Mouse (Mus musculus) embryonic fibroblast, embryonic 13.5 days (primary cell): Measurements from ENCODE around the gene Fbxw22. TPM values are rescaled to one million over a fixed set of nuclear protein-coding genes. Genes with fewer than 3 reads are reported as not detected.
"Not testable (repeated sequence)": the region's sequence is repeated elsewhere in the genome, so short reads cannot be mapped to it uniquely, and the experiment has no call there.

ENCODE experiments used
- H3K27ac ChIP-seq: 2 replicates; pipeline ENCODE4 v1.5.1; 2012; ENCODE audit warnings: low read length, control low read depth, inconsistent platforms; ENCODE audit not compliant: insufficient read depth
- H3K4me1 ChIP-seq: 2 replicates; pipeline ENCODE4 v1.6.1; 2011; ENCODE audit warnings: low read length; ENCODE audit not compliant: control insufficient read depth, insufficient read depth
- H3K4me3 ChIP-seq: 2 replicates; pipeline ENCODE4 v1.5.1; 2011; ENCODE audit warnings: mild to moderate bottlenecking, control low read depth, low read length; ENCODE audit not compliant: insufficient read depth
- CTCF ChIP-seq: IDR thresholded peaks from 2 replicates; pipeline ENCODE4 v1.5.1; 2011; ENCODE audit warnings: mild to moderate bottlenecking, control low read depth, low read length, moderate library complexity, borderline replicate concordance; ENCODE audit not compliant: insufficient read depth
- POLR2A ChIP-seq: IDR thresholded peaks from 2 replicates; pipeline ENCODE4 v1.6.1; 2011; ENCODE audit warnings: low read depth, mild to moderate bottlenecking, control low read depth, low read length, moderate library complexity
- polyA plus RNA-seq: library from polyadenylated mRNA; stranded (reverse); fragments of >200 nt; gene quantifications from 2 replicates; pipeline ENCODE4 v1.2.4, GENCODE M21; 2011; ENCODE audit warnings: low read depth; ENCODE audit not compliant: missing spikeins, insufficient read length

Fbxw22 gene
- polyA plus RNA-seq, result not detected in 2 replicates

DNA sequence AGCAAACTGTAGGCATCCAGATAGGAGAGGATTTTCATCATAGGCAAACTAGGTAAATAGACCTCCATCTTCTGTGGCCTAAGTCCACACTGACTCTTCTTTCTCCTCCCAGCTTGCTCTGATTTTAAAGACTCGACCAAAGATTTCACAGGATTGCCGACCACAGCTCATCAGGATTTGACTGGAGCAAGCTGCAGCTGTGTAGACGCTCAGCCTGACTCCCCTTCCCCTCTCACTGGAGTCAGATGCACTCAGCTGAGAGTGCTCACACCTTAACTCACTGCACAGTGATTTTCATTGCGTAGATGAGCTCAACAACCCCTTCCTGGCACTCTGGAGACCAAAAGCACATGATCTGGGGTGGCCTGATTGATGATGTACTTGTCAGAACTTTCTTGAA lies at the start of gene Fbxw22:
TSS of gene Fbxw22 (minus strand) at position 101 of the 400 bp plus-strand sequence.
- H3K4me3 ChIP-seq, H3K4me1 ChIP-seq, H3K27ac ChIP-seq: not testable (repeated sequence)

DNA sequence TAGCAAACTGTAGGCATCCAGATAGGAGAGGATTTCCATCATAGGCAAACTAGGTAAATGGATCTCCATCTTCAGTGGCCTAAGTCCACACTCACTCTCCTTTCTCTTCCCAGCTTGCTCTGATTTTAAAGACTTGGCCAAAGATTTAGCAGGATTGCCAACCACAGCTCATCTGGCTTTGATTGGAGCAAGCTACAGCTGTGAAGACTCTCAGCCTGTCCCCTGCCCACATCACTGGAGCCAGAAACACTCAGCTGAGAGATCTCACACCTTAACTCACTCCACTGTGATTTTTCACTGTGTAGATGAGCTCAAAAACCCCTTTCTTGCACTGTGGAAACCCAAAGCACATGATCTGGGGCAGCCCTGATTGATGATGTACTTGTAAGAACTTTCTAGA lies 44.9 kb upstream of the Fbxw22 start, which contains the start of gene Fbxw16:
TSS of gene Fbxw16 (minus strand) at position 101 of the 400 bp plus-strand sequence.
- TF ChIP-seq CTCF (no peak), POLR2A (no peak)
- Histone ChIP-seq H3K4me3 (no peak within 1 kb of the TSS), H3K27ac (no peak within 1 kb of the TSS), H3K4me1 (no peaks in the 10 kb centered on the region)

DNA sequence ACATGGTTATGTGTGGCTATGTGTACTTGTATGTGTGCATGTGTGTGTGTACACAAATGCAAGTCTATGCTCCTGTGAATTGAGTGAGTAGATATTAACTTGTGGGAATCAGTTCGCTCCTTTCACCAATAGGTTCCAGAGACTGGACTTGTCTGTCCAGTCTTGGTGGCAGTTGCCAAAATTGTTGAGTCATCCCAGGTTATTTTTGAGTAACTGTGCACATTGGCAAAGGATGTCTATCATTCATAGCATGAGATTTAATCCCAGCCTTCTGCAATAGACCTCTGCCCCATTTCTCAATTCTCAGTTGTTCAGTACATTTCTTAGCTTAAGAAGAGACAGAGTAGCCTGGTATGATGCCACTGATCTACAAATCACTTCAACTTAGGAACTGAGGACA lies 28.9 kb upstream of the Fbxw22 start:
- no peak overlapping the region for H3K4me3 ChIP-seq
- H3K27ac ChIP-seq, result no peak overlapping the region
- TF ChIP-seq POLR2A, result no peak
- no peak for TF ChIP-seq CTCF
- no peaks in the 10 kb centered on the region for H3K4me1 ChIP-seq

DNA sequence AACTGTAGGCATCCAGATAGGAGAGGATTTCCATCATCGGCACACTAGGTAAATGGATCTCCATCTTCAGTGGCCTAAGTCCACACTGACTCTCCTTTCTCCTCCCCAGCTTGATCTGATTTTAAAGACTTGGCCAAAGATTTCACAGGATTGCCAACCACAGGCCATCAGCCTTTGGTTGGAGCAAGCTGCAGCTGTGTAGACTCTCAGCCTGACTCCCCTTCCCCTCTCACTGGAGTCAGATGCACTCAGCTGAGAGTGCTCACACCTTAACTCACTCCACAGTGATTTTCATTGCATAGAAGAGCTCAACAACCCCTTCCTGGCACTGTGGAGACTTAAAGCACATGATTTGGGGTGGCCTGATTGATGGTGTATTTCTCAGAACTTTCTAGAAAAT lies 64.5 kb downstream of the Fbxw22 start, which contains the start of gene Fbxw28:
TSS of gene Fbxw28 (minus strand) at position 101 of the 400 bp plus-strand sequence.
- H3K4me1 ChIP-seq, H3K4me3 ChIP-seq, H3K27ac ChIP-seq: not testable (repeated sequence)

Other genes with a start within 250 kb of the Fbxw22 start
- not detected in 2 replicates for gene Fbxw21, start 242.3 kb downstream of the Fbxw22 start, polyA plus RNA-seq
- gene Fbxw13, start 208.3 kb downstream of the Fbxw22 start, polyA plus RNA-seq, result not detected in 2 replicates
- not detected in 2 replicates for gene Fbxw20, start 169.5 kb downstream of the Fbxw22 start, polyA plus RNA-seq
- gene Fbxw14, start 116.6 kb downstream of the Fbxw22 start, polyA plus RNA-seq, result not detected in 2 replicates
- gene Fbxw28, start 64.6 kb downstream of the Fbxw22 start, polyA plus RNA-seq, result not detected in 2 replicates
- gene Fbxw16, start 44.8 kb upstream of the Fbxw22 start, polyA plus RNA-seq, result not detected in 2 replicates
- not detected in 2 replicates for gene Fbxw19, start 91.6 kb upstream of the Fbxw22 start, polyA plus RNA-seq
- gene Fbxw15, start 164.0 kb upstream of the Fbxw22 start, polyA plus RNA-seq, result not detected in 2 replicates
- not detected in 2 replicates for gene Fbxw24, start 221.8 kb upstream of the Fbxw22 start, polyA plus RNA-seq